Mouse (Mus musculus) liver, embryonic 12.5 days (tissue): ENCODE results near the gene Prss22. TPM values are rescaled to one million over a fixed set of nuclear protein-coding genes. Genes with fewer than 3 reads are reported as not detected.
"Not testable (repeated sequence)": the region's sequence is repeated elsewhere in the genome, so short reads cannot be mapped to it uniquely, and the experiment has no call there.

ENCODE experiments used
- ATAC-seq: fragments of 200-750 bp; cut with Nextera tagmentation; 2 replicates; pipeline ENCODE4 v1.8.0; 2017; ENCODE audit warnings: moderate number of reproducible peaks, mild to moderate bottlenecking, moderate library complexity
- H3K27ac ChIP-seq: fragments of 300-500 bp; sonication (generic); 2 replicates; pipeline ENCODE4 v1.5.1; 2016; ENCODE audit warnings: mild to moderate bottlenecking
- H3K27me3 ChIP-seq: fragments of 300-500 bp; sonication (generic); replicated peaks from 2 replicates; pipeline ENCODE4 v1.6.1; 2016; ENCODE audit warnings: mild to moderate bottlenecking, moderate library complexity
- H3K36me3 ChIP-seq: fragments of 300-500 bp; sonication (generic); 2 replicates; pipeline ENCODE4 v1.6.1; 2016; ENCODE audit warnings: mild to moderate bottlenecking, moderate library complexity
- H3K4me1 ChIP-seq: fragments of 300-500 bp; sonication (generic); 2 replicates; pipeline ENCODE4 v1.6.1; 2016
- H3K4me2 ChIP-seq: fragments of 300-500 bp; sonication (generic); 2 replicates; pipeline ENCODE4 v1.6.1; 2016; ENCODE audit warnings: mild to moderate bottlenecking, moderate library complexity
- H3K4me3 ChIP-seq: fragments of 300-500 bp; sonication (generic); 2 replicates; pipeline ENCODE4 v1.5.1; 2016; ENCODE audit warnings: mild to moderate bottlenecking, moderate library complexity
- H3K9ac ChIP-seq: fragments of 300-500 bp; sonication (generic); 2 replicates; pipeline ENCODE4 v1.6.1; 2016; ENCODE audit warnings: mild to moderate bottlenecking, moderate library complexity
- H3K9me3 ChIP-seq: fragments of 300-500 bp; sonication (generic); replicated peaks from 2 replicates; pipeline ENCODE4 v1.6.1; 2016; ENCODE audit warnings: mild to moderate bottlenecking, moderate library complexity
- WGBS: fragments of 180-500 bp; shearing (Covaris S2); methylation state at CpG from one replicate; pipeline ENCODE4 v1.1.7; 2016; ENCODE audit not compliant: insufficient replicate concordance; 5-methylcytosine and 5-hydroxymethylcytosine counted together
- microRNA-seq: library from miRNA; unstranded; fragments of <30 nt; microRNA quantifications from one replicate; pipeline ENCODE4, GENCODE M21; 2017
- polyA plus RNA-seq: library from polyadenylated mRNA; unstranded; fragments of >200 nt; fragmentation: Nextera tagmentation; extraction: Ambion mirVana; gene quantifications from 2 replicates; pipeline ENCODE4 v1.2.1, GENCODE M21; 2016

The Prss22 gene
- polyA plus RNA-seq, 1 experiment from 2014 or later: not detected

DNA sequence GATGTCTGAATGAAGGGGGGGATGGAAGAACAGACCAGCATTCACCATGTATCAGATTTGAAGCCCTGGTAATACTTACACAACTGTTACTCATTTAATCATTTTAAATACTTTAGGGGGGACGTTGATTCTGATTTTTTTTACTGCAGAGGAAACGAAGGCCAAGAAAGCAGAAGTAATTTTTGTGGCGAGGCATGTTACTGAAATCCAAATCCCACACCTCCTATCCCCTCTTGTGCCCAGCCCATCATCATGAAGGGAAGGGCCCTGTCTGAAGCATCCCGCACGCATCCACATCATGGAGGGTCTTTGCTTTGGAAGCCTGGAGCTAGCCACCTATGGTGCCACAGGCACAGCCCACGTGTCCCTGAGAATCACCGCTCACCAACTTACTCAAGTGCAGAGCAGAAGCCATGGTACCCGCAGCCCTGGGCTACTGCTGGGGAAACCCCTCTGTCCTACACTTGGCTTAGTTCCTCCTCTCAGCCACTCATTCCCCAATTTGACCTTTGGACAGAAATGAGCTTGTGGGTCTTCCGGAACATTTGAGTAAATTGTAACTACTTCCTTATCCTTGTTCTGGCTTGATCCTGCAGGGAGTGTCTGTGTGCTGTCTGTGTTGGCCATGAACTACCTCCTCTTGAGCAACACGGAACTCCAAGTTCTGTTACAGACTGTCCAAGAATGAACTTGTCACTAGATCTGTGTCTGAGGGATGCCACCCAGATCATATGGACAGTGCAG lies 31.1 kb downstream of the Prss22 start:
- 49% methylated on average over 10 of the region's 10 CpGs for WGBS
- Histone ChIP-seq H3K4me3 (no peak overlapping the region), H3K27me3 (no peaks in the 10 kb centered on the region), H3K4me2 (no peak overlapping the region), H3K4me1 (no peaks in the 10 kb centered on the region), H3K9ac (no peak overlapping the region), H3K9me3 (no peaks in the 10 kb centered on the region), H3K27ac (no peak overlapping the region), H3K36me3 (no peaks in the 10 kb centered on the region)
- no peak for ATAC-seq

DNA sequence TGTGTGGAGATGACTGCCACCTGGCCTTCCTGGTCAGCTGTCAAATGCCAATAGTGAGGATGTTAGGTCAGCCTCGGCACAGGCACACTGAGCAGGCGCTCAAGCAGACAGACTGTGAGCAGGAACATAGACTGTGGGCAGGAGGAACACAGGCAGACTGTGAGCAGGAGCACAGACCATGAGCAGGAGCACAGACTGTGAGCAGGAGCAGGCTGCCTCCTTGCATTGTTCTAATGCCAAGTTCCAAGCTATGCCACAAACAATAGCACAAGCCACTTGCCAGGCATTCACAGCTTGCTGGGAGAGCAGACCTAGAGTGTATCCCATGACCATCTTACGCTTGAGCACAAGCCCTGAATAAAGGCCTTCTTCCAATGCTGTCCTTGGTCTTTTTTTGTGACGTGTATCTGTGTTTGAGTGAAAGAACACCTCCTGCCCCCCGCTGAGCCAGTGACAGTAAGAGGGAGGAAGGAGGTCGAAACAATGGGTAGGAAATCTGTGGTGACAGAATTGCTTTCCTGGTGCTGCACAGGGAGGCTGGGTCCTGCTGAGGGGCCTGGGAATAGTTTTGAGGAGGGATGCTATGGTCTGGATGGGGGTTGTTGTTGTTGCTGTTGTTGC lies 32.0 kb downstream of the Prss22 start:
- no peak overlapping the region for H3K27ac ChIP-seq
- H3K36me3 ChIP-seq: no peaks in the 10 kb centered on the region
- H3K4me2 ChIP-seq: no peak overlapping the region
- no peaks in the 10 kb centered on the region for H3K27me3 ChIP-seq
- no peaks in the 10 kb centered on the region for H3K9me3 ChIP-seq
- ATAC-seq: no peak
- no peaks in the 10 kb centered on the region for H3K4me1 ChIP-seq
- no peak overlapping the region for H3K9ac ChIP-seq
- no peak overlapping the region for H3K4me3 ChIP-seq
- 27% methylated on average over 6 of the region's 6 CpGs for WGBS

DNA sequence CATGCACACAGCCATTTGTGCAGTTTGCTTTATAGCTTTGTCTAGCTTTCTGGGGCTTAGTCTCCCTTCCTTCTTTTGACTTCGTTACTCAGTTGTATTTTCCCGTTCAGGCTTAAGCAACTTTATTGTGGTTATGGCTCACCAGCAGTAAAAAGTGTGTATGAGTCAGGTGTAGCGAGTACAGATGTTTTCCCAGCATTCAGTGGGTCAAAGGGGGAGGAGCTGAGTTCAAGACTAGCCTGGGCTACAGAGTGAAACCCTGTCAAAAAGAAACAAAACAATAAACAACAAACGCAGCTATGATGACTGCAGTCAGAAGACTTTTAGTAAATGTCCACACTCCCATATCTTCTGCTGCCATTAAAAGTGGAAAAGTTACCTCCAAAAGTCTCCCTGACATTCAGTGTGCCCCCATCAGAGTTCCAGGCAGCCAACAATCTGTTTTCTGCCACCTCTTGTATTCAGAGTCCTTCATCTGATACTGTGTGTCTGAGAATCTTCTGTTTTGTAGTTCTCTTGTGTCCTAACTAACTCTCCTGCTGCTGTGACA lies 36.3 kb downstream of the Prss22 start:
- Histone ChIP-seq H3K4me3 (no peak overlapping the region), H3K9ac (no peak overlapping the region), H3K9me3 (no peaks in the 10 kb centered on the region), H3K27ac (no peak overlapping the region), H3K4me1 (no peaks in the 10 kb centered on the region), H3K27me3 (no peaks in the 10 kb centered on the region), H3K4me2 (no peak overlapping the region), H3K36me3 (no peaks in the 10 kb centered on the region)
- no peak for ATAC-seq
- WGBS: 50% methylated on average over 4 of the region's 4 CpGs

DNA sequence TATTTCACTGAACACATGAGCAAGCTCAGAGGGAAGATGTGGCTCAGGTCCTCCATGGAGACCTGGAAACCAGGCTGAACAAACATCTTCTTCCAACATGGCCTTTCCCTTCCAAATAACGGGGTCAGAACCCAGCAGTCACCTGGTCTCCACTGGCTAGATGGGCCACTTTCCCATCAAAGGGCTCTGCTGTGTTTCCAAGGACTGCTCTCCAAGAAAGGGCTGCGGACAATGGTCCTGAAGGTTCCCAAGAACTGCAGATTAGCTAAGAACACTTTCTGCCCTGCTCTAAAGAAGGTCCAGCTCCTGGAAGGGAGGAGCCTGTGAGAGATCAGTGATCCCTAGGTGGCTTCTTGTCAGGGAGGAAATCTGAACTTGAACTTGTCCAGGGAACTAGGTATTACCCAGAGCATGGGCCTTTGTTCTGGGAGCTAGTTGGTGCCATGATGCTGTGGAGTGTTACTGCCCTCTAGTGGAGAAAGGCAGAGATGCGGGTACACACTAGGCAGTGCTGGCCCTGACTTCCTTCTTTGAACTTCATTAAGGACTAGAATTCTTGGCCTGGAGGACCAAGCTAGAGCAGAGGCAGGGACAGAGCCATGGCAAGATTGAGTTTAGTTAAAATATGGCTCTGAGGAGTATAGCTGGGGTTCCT lies 37.7 kb downstream of the Prss22 start:
- H3K4me1 ChIP-seq: no peaks in the 10 kb centered on the region
- H3K36me3 ChIP-seq: no peaks in the 10 kb centered on the region
- WGBS: 33% methylated on average over 3 of the region's 3 CpGs
- H3K4me2 ChIP-seq: no peak overlapping the region
- no peaks in the 10 kb centered on the region for H3K9me3 ChIP-seq
- no peaks in the 10 kb centered on the region; the same call in 1 of the 2 replicates for H3K27me3 ChIP-seq
- no peak overlapping the region for H3K27ac ChIP-seq
- 0 out of 2 replicates have a peak, but pooled peaks have one; percentile 32 for ATAC-seq
- H3K9ac ChIP-seq: no peak overlapping the region
- H3K4me3 ChIP-seq: no peak overlapping the region

DNA sequence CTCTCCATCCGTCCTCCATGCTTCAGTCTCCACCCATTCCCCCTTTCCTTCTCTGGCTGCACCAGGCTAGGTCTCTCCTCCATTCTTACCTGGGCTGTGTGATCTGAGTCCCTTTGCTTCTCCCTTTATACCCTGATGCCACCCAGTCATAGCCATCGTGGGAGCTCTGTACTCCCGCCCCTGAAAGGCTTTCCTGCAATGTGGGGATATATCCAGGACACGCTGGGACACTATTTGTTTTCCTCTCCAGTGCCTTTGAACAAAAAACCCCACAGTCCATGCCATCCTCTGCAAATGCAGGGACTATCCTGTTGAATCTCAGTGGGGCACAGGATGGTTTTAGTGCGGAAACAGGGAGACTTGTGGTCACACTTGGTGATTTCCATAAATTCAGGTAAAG lies 42.7 kb downstream of the Prss22 start, which contains the start of gene Sbpl:
Sbpl (minus strand) TSS at position 101 of the 400 bp plus-strand sequence.
- Histone ChIP-seq H3K9ac (no peak within 1 kb of the TSS), H3K36me3 (no peaks in the 10 kb centered on the region), H3K4me2 (no peak within 1 kb of the TSS), H3K4me3 (no peak within 1 kb of the TSS), H3K27me3 (no peaks in the 10 kb centered on the region; the same call in 1 of the 2 replicates), H3K4me1 (no peaks in the 10 kb centered on the region), H3K9me3 (no peaks in the 10 kb centered on the region), H3K27ac (no peak within 1 kb of the TSS)
- WGBS: 64% methylated on average over 5 of the region's 5 CpGs
- ATAC-seq: no peak

DNA sequence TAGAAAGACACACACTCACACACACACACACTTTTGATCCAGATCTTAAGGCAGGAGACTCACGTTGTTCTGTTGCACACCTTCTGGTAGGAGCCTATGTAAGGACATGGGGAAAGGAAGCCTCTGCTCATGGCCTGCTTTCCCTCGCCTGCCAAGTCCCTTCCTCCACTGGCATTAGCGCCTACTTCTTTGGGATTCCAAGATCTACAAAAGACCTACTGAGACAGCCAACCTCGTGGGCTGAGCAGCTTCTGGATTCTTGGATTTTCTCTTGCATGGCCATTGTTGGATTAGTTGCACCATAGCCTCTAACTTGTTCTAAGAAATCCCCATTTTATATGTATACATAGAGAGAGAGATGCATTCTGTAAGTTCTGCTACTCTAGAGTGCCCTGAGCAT lies 47.1 kb downstream of the Prss22 start:
- not testable (repeated sequence) for ATAC-seq, H3K9ac ChIP-seq
- WGBS: 44% methylated on average over 4 of the region's 4 CpGs

DNA sequence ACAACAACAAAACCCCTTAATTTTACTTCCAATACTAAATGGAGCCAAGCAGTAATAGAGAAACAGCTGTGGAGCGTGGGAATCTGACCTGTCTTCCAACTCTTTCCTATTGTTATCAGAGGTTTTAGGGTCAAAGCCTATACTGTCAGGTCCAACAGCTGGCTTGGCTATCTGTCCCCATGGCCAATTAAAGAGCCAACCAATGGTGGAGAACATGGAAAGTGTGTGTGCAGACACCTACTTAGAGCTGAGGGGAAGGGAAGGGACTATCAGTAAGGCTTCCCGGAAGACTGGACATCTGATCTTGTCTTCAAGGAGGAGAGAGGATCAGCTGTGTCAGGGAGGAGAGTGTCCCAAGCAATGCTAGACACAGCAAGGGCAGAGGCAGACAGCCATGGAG lies 48.8 kb downstream of the Prss22 start:
- 65% methylated on average over 2 of the region's 2 CpGs for whole genome bisulfite sequencing
- no peaks in the 10 kb centered on the region for H3K4me1 ChIP-seq

More for the DNA sequence above, 47.1 kb downstream of the Prss22 start:
- not testable (repeated sequence) for H3K9me3 ChIP-seq, H3K27me3 ChIP-seq, H3K27ac ChIP-seq, H3K4me2 ChIP-seq, H3K4me1 ChIP-seq, H3K36me3 ChIP-seq, H3K4me3 ChIP-seq

DNA sequence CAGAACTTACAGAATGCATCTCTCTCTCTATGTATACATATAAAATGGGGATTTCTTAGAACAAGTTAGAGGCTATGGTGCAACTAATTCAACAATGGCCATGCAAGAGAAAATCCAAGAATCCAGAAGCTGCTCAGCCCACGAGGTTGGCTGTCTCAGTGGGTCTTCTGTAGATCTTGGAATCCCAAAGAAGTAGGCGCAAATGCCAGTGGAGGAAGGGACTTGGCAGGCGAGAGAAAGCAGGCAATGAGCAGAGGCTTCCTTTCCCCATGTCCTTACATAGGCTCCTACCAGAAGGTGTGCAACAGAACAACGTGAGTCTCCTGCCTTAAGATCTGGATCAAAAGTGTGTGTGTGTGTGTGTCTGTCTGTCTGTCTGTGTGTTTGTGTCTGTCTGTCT lies 50.4 kb downstream of the Prss22 start:
- H3K36me3 ChIP-seq: not testable (repeated sequence)

More for the DNA sequence above, 48.8 kb downstream of the Prss22 start:
- H3K4me2 ChIP-seq: no peak overlapping the region
- no peak for ATAC-seq
- no peaks in the 10 kb centered on the region for H3K27me3 ChIP-seq
- H3K4me3 ChIP-seq: no peak overlapping the region
- no peaks in the 10 kb centered on the region for H3K9me3 ChIP-seq
- H3K9ac ChIP-seq: no peak overlapping the region
- H3K27ac ChIP-seq: no peak overlapping the region
- no peaks in the 10 kb centered on the region for H3K36me3 ChIP-seq

More for the DNA sequence above, 50.4 kb downstream of the Prss22 start:
- WGBS: 50% methylated on average over 4 of the region's 4 CpGs
- not testable (repeated sequence) for H3K4me1 ChIP-seq, H3K4me3 ChIP-seq, H3K27ac ChIP-seq, H3K9ac ChIP-seq, ATAC-seq, H3K4me2 ChIP-seq, H3K9me3 ChIP-seq, H3K27me3 ChIP-seq

Small RNA genes lying within 50 kb of the gene (microRNA-seq; reads per million reads assigned to microRNA genes)
- not detected for gene Gm27700

Other genes starting within 250 kb of the Prss22 start
- gene Flywch1, start 226.5 kb downstream of the Prss22 start, polyA plus RNA-seq: 22.4 and 22.6 TPM in 2 replicates
- gene Flywch2, start 212.0 kb downstream of the Prss22 start, polyA plus RNA-seq: 2.9 and 3.6 TPM in 2 replicates
- gene Srrm2, start 207.6 kb downstream of the Prss22 start, polyA plus RNA-seq: 334 and 339 TPM in 2 replicates
- 588 and 602 TPM in 2 replicates for gene Elob, start 169.0 kb downstream of the Prss22 start, polyA plus RNA-seq
- not detected in 2 replicates for gene Prss33, start 162.0 kb downstream of the Prss22 start, polyA plus RNA-seq
- not detected in 2 replicates for gene Prss32, start 154.2 kb downstream of the Prss22 start, polyA plus RNA-seq
- 0.32 and 0.45 TPM in 2 replicates for gene Prss41, start 153.9 kb downstream of the Prss22 start, polyA plus RNA-seq
- gene Prss21, start 130.0 kb downstream of the Prss22 start, polyA plus RNA-seq: not detected in 2 replicates
- gene Dcpp1, start 117.2 kb downstream of the Prss22 start, polyA plus RNA-seq: not detected in 2 replicates
- gene Dcpp2, start 117.2 kb downstream of the Prss22 start, polyA plus RNA-seq: not detected in 2 replicates
- gene Dcpp3, start 80.6 kb downstream of the Prss22 start, polyA plus RNA-seq: not detected in 2 replicates
- not detected in 2 replicates for gene Sbp, start 56.4 kb downstream of the Prss22 start, polyA plus RNA-seq
- gene Sbpl, start 42.8 kb downstream of the Prss22 start, polyA plus RNA-seq: not detected in 2 replicates
- gene Prss30, start 17.5 kb downstream of the Prss22 start, polyA plus RNA-seq: not detected in 2 replicates
- gene Prss27, start 40.0 kb upstream of the Prss22 start, polyA plus RNA-seq: not detected in 2 replicates
- 27.7 and 29.1 TPM in 2 replicates for gene Kctd5, start 75.4 kb upstream of the Prss22 start, polyA plus RNA-seq
- gene Pdpk1, start 152.8 kb upstream of the Prss22 start, polyA plus RNA-seq: 31.4 and 34.9 TPM in 2 replicates
- 20.9 and 22.7 TPM in 2 replicates for gene Amdhd2, start 165.7 kb upstream of the Prss22 start, polyA plus RNA-seq
- gene Atp6v0c, start 171.6 kb upstream of the Prss22 start, polyA plus RNA-seq: 371 and 388 TPM in 2 replicates
- gene Tbc1d24, start 207.5 kb upstream of the Prss22 start, polyA plus RNA-seq: 11.1 and 11.9 TPM in 2 replicates
- 2.1 and 2.7 TPM in 2 replicates for gene Ntn3, start 211.4 kb upstream of the Prss22 start, polyA plus RNA-seq
- 12.3 and 12.6 TPM in 2 replicates for gene Tedc2, start 222.8 kb upstream of the Prss22 start, polyA plus RNA-seq